Mouse (Mus musculus) kidney, postnatal 4 days (tissue): ENCODE data around the gene Atpif1.
"Not testable (repeated sequence)": the region's sequence is repeated elsewhere in the genome, so short reads cannot be mapped to it uniquely, and the experiment has no call there.

Experiments
- DNase-seq, 2 experiments: peaks; one replicate each; pipeline ENCODE4 v3.0.0; 2021; ENCODE audit warnings: mixed read lengths in 2 of 2

Atpif1 gene

DNA sequence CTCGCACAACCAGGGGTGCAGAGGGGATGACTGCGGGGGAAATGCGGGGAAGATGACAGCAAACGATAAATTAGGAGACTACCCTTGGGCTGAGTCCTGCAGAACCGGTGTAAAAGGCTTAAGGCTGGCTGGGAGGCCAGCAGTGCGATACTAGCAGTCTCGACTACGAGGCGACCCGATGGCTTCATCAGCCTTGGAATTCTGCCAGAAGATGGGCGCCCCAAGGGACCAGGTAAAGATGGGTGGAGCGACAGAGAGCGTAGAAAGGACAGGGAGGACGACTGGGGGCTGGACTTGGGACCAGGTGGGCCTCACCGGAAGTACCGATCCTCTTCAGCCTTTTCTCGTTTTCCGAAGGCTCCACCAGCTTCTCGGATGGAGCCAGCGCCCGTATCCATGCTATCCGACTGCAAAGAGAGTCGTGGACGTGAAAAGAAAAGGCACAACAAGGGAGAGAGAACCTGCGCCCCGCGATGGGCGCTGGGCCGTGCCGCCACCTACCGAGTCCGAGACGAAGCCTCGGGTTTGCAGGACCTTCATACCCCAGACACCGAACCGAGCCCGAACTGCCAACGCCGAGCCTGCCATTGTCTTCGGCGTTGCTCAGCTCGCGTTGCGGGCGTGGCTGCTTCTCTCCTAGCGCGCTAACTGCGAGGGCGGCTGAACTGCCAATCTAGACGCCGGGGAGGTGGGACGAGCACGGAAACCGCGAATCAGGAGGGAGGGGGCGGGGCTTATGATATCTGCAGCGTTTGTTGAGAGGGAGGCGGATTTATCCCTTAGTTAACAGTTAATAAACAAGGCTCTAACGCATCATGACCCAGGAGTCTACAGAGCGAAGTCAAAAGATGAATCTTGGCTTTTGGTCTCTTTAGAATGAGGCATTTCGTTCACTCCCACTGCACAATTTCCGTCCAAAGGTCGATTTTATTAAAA is at the start of gene Atpif1:
TSS of gene Atpif1 (minus strand) at position 679 of the 936 bp plus-strand sequence.
- DNase-seq = peak; percentile 93 to 96

DNA sequence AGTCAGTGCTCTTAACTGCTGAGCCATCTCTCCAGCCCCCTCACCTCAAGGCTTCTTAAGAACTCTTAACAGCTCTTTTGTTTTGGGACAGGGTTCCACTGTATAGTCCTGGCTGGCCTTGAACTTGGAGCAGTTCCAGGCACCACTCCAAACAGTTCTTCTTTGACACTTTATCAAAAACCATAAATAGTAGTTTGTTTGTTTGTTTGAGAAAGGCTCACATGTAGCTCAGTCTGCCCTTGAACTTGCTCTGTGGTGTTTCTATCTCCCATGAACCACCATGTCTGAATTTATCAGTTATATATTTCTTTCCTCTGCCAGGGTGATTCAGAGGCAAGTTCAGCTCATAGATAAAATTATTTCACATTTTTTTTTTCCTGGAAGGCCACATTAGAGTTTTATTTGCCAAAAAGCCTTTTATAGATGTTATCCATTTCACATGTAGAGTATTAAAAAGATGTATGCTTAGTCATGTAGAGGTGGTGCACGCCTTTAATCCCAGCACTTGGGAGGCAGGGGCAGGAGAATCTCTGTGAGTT is 41.4 kb upstream of the Atpif1 start:
- DNase-seq = no peak

DNA sequence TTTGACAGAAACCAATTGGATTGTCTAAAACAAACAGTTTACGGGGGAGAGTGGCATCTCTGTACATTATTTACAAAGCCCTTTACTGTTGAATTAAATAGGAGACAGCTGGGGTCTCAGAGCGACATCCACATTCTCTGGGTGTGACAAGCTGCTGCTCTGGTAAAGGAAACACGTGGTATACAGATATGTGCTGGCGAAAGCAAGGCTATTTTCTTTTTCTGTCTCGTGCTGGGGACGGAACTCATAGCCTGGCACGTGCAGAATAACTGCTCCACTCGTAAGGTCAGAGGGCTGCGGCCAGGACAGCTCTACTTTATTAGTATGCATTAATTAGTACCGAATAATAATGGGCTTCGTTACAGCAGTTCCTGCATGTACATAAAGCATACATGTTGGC is 39.9 kb upstream of the Atpif1 start:
- DNase-seq = peak in 1 of 2 experiments; percentile 12

DNA sequence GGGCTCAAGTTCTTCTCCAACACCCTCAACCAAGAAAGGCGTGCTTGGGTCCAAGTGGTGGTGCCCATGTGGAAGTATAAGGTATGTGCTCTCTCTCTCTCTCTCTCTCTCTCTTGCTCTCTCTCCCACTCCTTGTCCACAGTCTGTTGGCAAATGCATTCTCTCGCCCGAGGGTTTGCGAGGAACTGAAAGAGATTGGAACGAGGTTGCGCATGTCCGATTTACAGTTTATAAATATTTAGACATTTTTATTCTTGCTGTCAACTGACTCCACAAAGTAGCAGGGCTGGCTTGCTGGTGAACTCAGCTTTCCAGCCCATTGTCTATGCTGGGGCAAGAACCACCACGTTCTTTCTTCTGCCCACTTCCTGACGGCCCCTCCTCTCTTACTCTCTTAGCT is 37.7 kb upstream of the Atpif1 start:
- no peak for DNase-seq

DNA sequence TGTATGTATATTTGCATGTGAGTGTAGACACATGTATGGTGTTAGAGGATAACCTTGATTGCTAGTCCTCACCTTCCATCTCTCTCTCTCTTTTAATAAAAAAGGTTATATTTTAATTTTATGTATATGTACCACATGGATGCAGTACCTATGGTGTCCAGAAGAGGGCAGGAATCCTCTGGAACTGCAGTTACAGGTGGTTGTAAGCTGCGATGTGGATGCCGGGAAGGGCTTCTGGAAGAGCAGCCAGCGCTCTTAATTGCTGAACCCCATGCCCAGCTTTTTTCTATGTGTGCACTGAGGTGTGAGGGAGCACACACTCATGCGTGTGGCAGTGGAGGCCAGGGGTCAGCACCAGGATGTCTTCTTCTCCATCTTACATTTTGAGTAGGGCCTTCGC is 35.7 kb upstream of the Atpif1 start:
- DNase-seq = peak in 1 of 2 experiments; percentile 15

DNA sequence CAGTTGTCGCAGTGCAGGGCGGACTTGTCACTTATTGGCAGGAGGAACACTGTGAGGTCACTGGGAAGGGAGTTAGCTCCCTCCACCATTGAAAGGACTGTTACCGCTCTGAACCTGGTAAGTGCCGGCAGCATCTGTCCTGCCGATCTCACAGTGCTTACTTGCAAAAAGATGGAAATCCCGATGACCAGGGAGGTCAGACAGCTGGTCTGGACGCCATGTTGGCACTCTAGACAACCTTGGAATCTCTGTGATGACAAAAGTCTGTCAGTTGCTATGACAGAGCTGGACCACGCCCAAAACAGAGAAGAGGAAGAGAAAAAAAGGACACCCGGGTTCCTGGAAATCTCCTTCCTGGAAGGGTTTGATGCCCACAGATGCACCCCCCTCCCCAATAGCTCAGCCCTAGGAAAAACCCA is 33.9 kb upstream of the Atpif1 start:
- DNase-seq = peak in 1 of 2 experiments; percentile 29

DNA sequence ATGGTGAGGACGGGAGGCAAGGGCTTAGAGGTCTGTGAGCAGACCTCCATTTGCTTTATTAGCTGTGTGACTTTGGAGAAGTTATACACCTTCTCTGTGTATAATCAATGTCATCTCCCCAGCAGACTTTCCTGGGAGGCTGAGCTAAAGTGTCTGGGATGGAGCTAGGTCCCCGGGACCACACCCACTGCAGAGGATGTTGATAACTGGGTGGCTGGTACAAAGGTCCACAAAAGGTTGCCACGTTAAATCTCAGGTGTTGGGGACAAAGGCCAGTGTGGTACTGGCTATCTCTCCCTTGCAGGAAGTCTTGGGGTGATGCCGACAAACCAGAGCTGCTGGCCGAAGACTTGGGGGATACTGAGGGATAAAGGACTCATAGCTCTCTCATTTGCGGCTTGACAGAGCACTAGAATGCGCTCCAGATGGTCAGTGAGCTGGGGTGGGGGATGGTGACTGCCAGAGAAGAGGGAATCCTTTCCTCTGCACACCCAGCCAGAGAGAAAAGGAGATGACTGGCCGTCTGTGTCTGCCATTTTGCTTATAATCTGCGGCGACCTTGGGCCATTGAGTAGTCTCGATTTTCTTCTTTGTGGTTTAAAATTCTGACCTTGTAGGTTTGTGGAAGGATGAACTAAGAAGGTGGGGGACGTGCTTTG is 31.8 kb upstream of the Atpif1 start:
- peak; percentile 22 to 23 for DNase-seq

DNA sequence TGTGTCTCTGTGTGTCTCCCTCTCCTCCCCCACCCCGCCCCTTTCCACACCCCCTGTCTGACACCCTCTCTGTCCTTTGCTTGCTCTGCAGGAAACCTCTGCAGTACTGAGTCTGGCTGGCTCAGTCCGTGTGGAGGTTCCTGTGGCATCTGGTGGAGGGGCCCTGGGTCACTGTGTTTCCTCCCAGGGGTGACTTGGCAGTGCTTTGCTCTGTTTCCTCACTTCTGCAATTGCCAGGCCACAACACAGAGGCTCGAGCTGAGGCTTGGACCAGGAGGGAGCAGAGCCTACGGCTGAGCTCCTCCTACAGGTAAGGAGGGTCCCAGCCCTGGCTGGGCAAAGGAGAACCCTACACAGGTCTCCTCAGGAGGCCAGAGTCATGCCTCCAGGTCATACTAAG is 30.5 kb upstream of the Atpif1 start, which contains the start of gene Ptafr:
TSS of gene Ptafr (plus strand) at position 103 of the 400 bp plus-strand sequence.
- DNase-seq = peak; percentile 23 to 47

DNA sequence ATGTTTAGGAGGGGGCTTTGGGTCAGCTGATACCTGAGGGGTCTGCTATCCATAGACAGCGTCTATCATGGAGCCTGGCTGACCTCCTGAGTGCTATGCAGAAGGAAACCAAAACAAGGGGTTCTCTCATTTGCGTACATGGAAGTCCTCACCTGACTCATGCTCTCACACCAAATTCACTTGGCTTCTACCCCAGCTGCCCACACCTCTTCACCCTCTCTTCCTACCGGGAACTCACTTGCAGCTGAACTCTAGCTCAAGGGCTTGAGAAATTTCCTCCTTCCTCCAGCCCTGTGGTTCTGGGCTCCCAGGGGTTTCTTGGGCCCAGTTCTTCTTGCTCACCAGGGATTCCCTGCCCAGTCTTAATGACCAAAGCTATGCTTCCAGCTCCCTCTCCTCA is 29.8 kb upstream of the Atpif1 start:
- no peak for DNase-seq

DNA sequence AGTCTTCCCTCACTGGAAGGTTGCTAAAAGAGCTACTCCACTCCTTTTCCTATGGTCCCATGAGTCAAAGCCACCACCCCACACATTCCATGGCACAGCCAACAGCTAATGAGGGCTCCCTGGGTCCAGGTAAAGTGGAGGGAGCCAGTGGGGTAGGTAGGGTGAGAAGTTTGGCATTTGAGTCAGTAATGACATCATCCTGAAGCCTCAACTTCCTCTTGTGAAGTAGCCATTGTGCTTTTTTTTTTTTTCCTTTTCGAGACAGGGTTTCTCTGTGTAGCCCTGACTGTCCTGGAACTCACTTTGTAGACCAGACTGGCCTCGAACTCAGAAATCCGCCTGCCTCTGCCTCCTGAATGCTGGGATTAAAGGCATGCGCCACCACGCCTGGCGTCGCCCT is 22.1 kb upstream of the Atpif1 start:
- DNase-seq = not testable (repeated sequence)

DNA sequence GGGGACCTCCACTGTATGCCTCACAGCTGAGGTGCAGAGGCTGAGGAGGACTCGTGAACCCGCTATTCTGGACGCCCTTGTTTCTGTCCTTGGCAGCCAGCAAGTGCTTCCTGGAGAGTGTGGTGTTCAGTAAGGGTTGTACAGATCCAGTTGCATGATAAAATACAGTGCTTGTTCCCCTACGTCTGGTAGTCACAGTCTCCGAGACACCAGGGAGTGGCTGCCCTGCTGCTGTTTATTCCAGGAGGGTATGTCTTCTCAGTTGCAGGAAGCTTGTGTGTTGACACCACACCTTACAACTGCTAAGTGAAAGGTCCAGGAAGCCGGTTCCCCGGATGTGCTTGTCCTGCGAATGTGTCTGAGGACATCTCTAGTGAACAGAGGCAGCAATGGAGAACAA is 21.2 kb upstream of the Atpif1 start:
- DNase-seq = no peak

DNA sequence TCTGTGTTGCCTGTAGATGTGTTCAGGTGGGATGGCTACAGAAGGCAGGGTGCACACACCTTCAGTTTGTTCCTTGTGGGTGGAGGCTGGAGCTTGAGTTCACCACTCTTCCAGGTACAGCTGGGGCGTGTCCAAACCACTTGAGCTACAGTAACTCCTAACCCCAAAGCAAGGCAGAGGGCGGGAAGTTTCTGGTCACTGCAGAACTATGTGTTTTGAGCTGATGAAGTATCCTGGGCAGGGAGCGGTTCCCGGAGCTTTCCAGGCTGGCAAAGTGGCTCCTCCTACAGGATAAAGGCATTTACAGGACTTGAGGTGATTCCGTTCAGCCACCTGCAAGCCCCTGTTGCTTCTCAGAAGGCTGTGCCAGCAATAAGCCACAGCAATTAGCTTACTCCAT is 20.8 kb upstream of the Atpif1 start:
- no peak for DNase-seq

DNA sequence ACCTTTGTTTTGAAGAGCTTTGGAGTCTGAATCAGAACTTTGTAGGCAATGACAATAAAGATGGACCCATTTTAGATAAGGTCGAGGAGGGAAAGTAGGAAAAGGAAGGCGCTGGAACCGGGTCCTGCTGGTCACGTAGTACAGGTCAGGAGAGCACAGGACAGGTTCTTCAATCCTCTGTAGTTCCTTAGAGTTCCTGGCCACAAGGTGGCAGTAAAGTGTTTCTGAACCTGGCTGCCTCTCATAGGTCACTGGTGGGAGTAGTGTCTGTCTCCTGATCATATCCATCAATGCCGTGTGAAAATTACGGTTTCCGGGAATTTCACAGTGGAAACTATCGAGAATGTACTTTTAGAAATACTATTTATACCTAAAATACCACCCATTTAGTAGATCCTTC is 12.4 kb upstream of the Atpif1 start:
- DNase-seq = peak; percentile 70 to 75

DNA sequence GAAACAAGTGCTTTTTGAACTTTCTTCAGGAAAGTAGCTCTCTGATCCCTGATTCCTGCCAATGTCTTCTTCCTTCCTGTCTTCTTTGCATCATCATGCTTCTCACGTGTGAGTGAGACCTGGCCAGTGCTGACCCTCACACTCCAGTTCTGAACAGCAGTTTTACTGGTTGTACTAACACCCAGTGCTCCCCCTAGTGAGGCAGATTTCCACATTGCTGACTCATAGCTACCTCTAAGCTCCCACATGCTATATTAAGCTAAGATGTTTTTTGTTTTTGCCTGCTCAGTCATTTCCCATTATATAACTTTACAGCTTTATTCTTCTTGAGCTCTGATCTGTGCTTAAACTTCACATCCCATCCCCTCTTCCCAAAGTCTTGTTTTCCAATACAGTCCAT is 9.3 kb upstream of the Atpif1 start:
- DNase-seq = no peak

DNA sequence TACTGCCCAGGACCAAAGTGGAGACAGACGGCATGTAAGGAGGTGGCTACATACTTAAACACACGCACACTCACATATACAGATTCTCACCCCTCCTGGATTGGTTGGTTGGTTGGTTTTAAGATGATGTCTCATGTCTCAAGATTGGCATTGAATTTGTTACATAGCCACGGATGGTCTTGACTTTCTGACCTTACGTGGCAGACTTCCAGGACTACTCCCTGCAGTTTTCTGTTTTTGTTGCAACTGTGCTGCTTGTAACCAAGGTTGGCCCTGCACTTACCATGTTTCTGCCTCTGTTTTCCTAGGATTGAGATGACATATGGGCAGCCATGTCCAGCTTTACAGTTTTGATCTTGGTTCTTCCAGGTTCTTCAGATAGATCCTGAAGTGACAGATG is 8.0 kb upstream of the Atpif1 start:
- DNase-seq = no peak

DNA sequence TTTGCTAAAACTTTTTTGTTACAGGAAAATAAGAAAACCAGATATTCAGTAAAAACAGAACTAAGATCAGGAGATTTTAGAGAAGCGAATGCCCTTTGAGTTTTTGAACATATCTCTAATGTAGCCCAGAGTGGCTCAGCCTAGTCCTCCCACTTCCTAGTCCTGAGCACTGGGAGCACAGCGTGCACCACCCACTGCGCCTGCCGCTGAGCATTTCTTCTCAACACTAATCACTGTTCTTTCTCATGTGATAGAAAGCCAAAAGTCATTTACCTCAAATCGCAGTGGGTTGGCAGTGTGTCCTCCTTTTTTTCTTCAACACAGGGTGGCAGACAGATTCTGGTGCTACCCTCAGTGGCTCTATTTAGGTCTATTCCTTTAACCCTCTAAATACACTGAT is 6.0 kb upstream of the Atpif1 start:
- DNase-seq = no peak

DNA sequence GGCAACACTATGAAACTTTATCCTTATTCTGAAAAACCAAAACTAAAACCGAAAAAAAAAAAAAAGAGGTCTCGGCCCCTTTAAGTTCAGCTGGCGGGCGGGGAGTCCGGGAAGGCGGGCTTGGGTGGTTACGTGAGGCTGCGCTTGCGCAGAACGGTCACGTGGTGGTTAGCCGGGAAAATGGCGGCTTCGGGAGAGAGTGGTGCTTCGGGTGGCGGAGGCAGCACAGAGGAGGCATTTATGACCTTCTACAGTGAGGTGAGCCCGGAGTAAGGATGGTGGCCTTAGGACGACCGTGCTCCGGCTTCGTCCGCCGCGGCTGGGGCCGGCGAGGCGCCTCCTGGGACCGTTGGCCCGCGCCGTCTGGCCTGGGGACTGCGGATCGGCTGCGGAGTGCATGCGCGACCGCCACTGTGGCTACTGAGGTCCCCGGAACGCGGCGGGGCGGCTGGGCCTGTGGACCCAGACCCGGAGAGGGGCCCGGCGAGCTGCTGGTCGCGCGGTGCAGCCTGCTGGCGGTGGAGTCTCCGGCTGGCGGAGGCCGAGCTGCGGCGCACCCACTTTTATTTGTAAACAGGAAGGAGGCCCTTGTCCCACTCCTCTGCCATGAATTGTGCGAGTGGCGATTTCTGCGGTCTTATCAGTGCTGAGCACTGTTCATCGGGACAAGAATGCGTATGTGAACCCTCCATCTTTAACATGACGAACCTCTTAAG is 2.1 kb upstream of the Atpif1 start, which contains the start of gene Dnajc8:
TSS of gene Dnajc8 (plus strand) at position 145 of the 716 bp plus-strand sequence.
- DNase-seq = peak; percentile 98

DNA sequence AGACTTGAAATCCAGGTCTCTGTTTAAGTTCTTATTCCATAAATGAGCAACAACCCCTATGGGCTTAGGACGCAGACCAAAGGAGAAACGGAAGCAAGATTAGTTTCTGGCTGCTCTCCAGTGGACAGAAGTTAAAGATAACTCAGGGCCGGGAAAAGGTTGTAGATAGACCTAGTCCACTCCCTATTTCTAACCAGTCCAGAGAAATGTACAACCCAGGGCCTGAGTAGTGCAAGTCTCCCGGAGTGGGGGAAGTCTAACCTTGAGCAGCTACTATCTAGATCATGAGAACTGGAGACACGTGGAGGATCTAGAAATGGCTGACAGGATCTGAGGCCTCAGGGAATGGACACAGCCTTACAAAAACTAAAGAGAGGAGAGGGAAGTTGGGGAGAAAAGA is 963 bp downstream of the Atpif1 start:
- peak in 1 of 2 experiments; percentile 50 for DNase-seq

DNA sequence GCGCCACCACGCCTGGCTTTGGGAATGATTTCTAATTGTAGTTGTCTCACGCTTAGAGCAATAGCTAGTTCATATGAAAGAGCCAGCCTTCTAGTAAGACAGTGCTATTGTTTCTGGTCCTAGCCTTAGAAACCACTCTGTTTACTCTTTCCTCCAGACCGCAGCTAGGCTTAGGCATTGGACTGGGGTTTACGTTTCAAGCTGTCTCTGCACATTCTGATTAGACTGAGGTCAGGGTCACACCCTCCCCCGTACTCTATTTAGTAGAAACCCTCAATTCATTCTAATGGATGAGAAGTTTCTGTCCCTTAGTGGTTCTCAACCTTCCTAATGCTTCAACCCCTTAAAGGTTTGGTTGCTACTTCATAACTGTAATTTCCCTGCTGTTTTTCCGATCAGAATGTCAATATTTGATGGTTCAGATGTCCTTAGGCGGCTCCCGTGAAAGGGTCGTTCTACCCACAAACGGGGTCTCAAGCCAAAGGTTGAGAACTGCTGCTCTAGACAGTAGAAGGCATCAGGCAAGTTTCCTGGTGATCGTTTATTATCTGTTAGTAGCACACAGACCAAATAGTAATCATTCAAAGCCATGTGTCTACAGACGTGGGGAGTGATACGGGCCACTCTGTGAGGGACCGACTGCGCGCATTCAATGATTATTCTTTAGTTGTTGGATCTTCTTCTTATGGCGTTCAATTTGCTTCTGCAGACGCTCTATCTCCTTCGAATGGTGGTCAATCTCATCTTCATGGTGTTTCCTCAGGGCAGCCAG is 3.2 kb downstream of the Atpif1 start:
- no peak for DNase-seq

DNA sequence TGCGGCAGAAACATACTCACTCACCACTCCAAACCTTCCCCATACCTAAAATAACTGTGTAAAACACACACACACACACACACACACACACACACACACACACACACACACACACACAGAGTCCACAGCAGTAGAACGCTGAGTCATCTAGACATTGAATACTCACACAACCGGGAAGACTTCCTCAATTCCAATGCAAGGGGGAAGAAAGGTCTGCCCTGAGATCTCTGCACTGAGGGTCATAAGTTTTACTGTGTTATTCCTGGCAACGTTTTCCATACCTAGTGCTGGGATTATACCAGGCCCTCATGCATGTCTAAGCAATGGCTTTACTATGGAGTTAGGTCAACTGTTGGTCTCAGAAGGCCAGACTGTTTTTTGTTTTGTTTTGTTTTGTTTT is 4.1 kb downstream of the Atpif1 start:
- peak in 1 of 2 experiments; percentile 25 for DNase-seq

DNA sequence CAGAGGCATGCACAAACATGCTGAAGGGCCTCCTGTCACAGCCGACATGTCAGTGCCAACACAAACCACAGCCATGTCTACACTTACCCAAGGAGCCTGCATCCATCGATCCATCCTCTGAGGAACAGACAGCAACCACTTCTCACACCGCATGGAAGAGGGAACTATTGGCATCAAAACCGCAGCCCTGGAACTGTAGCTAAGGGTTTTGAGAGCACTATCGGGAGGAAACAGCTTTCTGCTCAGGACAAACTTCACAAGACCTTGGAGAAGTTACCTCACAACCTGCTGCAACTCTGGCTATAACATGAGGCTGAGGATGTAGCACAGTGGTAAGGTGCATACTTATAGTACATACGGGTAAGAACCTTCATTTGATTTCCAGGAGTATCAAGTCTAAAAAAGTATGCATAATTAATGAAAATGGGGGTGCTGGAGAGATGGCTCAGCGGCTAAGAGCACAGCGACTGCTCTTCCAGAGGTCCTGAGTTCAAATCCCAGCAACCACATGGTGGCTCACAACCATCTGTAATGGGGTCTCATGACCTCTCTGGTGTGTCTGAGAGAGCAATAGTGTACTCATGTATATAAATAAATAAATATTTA is 5.4 kb downstream of the Atpif1 start:
- DNase-seq = no peak

DNA sequence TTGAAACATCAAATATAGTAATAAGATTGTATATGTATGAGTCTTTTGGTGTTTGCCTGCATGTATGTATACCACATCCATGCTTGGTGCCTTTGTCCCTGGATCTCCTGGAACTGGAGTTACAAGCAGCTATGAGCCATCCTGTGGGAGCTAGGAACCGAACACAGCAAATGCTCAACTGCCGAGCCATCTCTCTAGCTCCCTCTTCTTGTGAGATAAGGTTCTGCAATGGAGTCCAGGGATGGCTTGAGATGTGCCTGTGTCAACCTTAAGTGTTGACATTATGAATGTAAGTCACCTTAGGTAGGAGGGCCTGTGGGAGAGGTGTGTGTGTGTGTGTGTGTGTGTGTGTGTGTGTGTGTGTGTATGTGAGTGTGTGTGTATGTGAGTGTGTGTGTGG is 6.8 kb downstream of the Atpif1 start:
- DNase-seq = no peak
